Mouse (Mus musculus) intestine, embryonic 16.5 days (tissue): ENCODE data around the gene 2010111I01Rik. TPM values are rescaled to one million over a fixed set of nuclear protein-coding genes. Genes with fewer than 3 reads are reported as not detected.
A peak's percentile ranks its signal among the peaks of the same experiment; 100 is the strongest.

Experiments
- ATAC-seq: fragments of 200-750 bp; cut with Nextera tagmentation; 2 replicates; pipeline ENCODE4 v1.8.0; 2017; ENCODE audit warnings: moderate TSS enrichment, moderate library complexity
- H3K27ac ChIP-seq: fragments of 300-500 bp; sonication (generic); 2 replicates; pipeline ENCODE4 v1.5.1; 2014; ENCODE audit warnings: mild to moderate bottlenecking, low read length
- H3K27me3 ChIP-seq: fragments of 300-500 bp; sonication (generic); replicated peaks from 2 replicates; pipeline ENCODE4 v1.6.1; 2014; ENCODE audit warnings: low read length, control low read depth, mixed read lengths; ENCODE audit not compliant: control insufficient read depth, insufficient read depth
- H3K36me3 ChIP-seq: fragments of 300-500 bp; sonication (generic); 2 replicates; pipeline ENCODE4 v1.6.1; 2014; ENCODE audit warnings: low read length, control low read depth; ENCODE audit not compliant: control insufficient read depth, insufficient read depth
- H3K4me1 ChIP-seq: fragments of 300-500 bp; sonication (generic); 2 replicates; pipeline ENCODE4 v1.6.1; 2014; ENCODE audit warnings: low read length, control low read depth, mixed read lengths; ENCODE audit not compliant: control insufficient read depth, insufficient read depth
- H3K4me2 ChIP-seq: fragments of 300-500 bp; sonication (generic); 2 replicates; pipeline ENCODE4 v1.6.1; 2014; ENCODE audit warnings: low read depth, low read length, control low read depth
- H3K4me3 ChIP-seq: fragments of 300-500 bp; sonication (generic); 2 replicates; pipeline ENCODE4 v1.5.1; 2014; ENCODE audit warnings: mild to moderate bottlenecking, low read length
- H3K9ac ChIP-seq: fragments of 300-500 bp; sonication (generic); 2 replicates; pipeline ENCODE4 v1.6.1; 2014; ENCODE audit warnings: low read depth, low read length
- H3K9me3 ChIP-seq: fragments of 300-500 bp; sonication (generic); 2 replicates; pipeline ENCODE4 v1.6.1; 2016; ENCODE audit warnings: low read length, control low read depth; ENCODE audit not compliant: control insufficient read depth
- WGBS: fragments of 180-500 bp; shearing (Covaris S2); extraction: QIAGEN DNeasy Blood & Tissue Kit; methylation state at CpG from one replicate; pipeline ENCODE4 v1.1.7; 2014; 5-methylcytosine and 5-hydroxymethylcytosine counted together
- polyA plus RNA-seq: library from polyadenylated mRNA; unstranded; fragments of >200 nt; fragmentation: Nextera tagmentation; extraction: Ambion mirVana; gene quantifications from 2 replicates; pipeline ENCODE4 v1.2.1, GENCODE M21; 2015

The 2010111I01Rik gene
- polyA plus RNA-seq, 1 experiment from 2014 or later, result 98.7 TPM

- no peak for ATAC-seq
- H3K4me2 ChIP-seq, result no peak overlapping the region
- no peaks in the 10 kb centered on the region for H3K9me3 ChIP-seq
- no peak overlapping the region for H3K4me3 ChIP-seq
- 72% methylated on average over 2 of the region's 2 CpGs for WGBS
- H3K4me1 ChIP-seq, result peaks cover 14% of the 10 kb centered on the region; the same call in 1 of the 2 replicates
- H3K27ac ChIP-seq, result no peak overlapping the region
- H3K27me3 ChIP-seq, result no peaks in the 10 kb centered on the region
- no peaks in the 10 kb centered on the region for H3K36me3 ChIP-seq
- H3K9ac ChIP-seq, result no peak overlapping the region
These were observed 361.3 kb downstream of the 2010111I01Rik start for GRCm38 (mm10) chr13:63326015-63326414.

- no peaks in the 10 kb centered on the region for H3K9me3 ChIP-seq
- H3K4me3 ChIP-seq, result no peak overlapping the region
- peak overlapping the region; percentile 27; the same call in 1 of the 2 replicates for H3K27ac ChIP-seq
- no peaks in the 10 kb centered on the region for H3K27me3 ChIP-seq
- 42% methylated on average over 9 of the region's 9 CpGs for WGBS
- no peak for ATAC-seq
- H3K36me3 ChIP-seq, result no peaks in the 10 kb centered on the region
- peak overlapping the region; percentile 5; the same call in 1 of the 2 replicates for H3K9ac ChIP-seq
- H3K4me2 ChIP-seq, result no peak overlapping the region
- H3K4me1 ChIP-seq, result peaks cover 9% of the 10 kb centered on the region; the same call in 1 of the 2 replicates
These were observed 365.7 kb downstream of the 2010111I01Rik start for GRCm38 (mm10) chr13:63330236-63330860.

- no peak overlapping the region for H3K9ac ChIP-seq
- H3K4me3 ChIP-seq, result no peak overlapping the region
- H3K9me3 ChIP-seq, result no peaks in the 10 kb centered on the region
- 44% methylated on average over 4 of the region's 4 CpGs for WGBS
- H3K4me1 ChIP-seq, result peaks cover 9% of the 10 kb centered on the region; the same call in 1 of the 2 replicates
- H3K27ac ChIP-seq, result no peak overlapping the region
- ATAC-seq, result 0 out of 2 replicates have a peak, but pooled peaks have one; percentile 20
- no peaks in the 10 kb centered on the region for H3K36me3 ChIP-seq
- H3K27me3 ChIP-seq, result no peaks in the 10 kb centered on the region
- no peak overlapping the region for H3K4me2 ChIP-seq
These were observed 366.7 kb downstream of the 2010111I01Rik start for GRCm38 (mm10) chr13:63331379-63331778.

GRCm38 (mm10) chr13:63332576-63333300 lies 368.0 kb downstream of the 2010111I01Rik start:
- WGBS, result 42% methylated on average over 4 of the region's 4 CpGs
- H3K4me2 ChIP-seq, result no peak overlapping the region
- ATAC-seq, result no peak

GRCm38 (mm10) chr13:63335421-63336134 lies 370.9 kb downstream of the 2010111I01Rik start:
- Histone ChIP-seq H3K4me3 (no peak overlapping the region), H3K36me3 (no peaks in the 10 kb centered on the region), H3K27ac (no peak overlapping the region), H3K27me3 (no peaks in the 10 kb centered on the region), H3K9ac (no peak overlapping the region), H3K4me1 (peaks cover 3% of the 10 kb centered on the region; the same call in 1 of the 2 replicates), H3K9me3 (no peaks in the 10 kb centered on the region), H3K4me2 (no peak overlapping the region)
- no peak for ATAC-seq
- WGBS, result 74% methylated on average over 4 of the region's 4 CpGs

More at GRCm38 (mm10) chr13:63332576-63333300, 368.0 kb downstream of the 2010111I01Rik start:
- Histone ChIP-seq H3K9ac (no peak overlapping the region), H3K9me3 (no peaks in the 10 kb centered on the region), H3K4me3 (no peak overlapping the region), H3K36me3 (no peaks in the 10 kb centered on the region), H3K27ac (no peak overlapping the region), H3K4me1 (peaks cover 11% of the 10 kb centered on the region; the same call in 1 of the 2 replicates), H3K27me3 (no peaks in the 10 kb centered on the region)

- 0 out of 2 replicates have a peak, but pooled peaks cover 2% of the 10 kb centered on the region for H3K4me1 ChIP-seq
- no peaks in the 10 kb centered on the region for H3K27me3 ChIP-seq
- 66% methylated on average over 7 of the region's 7 CpGs for WGBS
- H3K4me2 ChIP-seq, result no peak overlapping the region
- no peaks in the 10 kb centered on the region for H3K9me3 ChIP-seq
- no peak overlapping the region for H3K27ac ChIP-seq
- H3K36me3 ChIP-seq, result no peaks in the 10 kb centered on the region
- no peak for ATAC-seq
- H3K9ac ChIP-seq, result no peak overlapping the region
- H3K4me3 ChIP-seq, result no peak overlapping the region
These were observed 371.6 kb downstream of the 2010111I01Rik start for GRCm38 (mm10) chr13:63336335-63336734.

- no peak overlapping the region for H3K4me2 ChIP-seq
- no peak overlapping the region for H3K9ac ChIP-seq
- 58% methylated on average over 8 of the region's 8 CpGs for WGBS
- H3K36me3 ChIP-seq, result no peaks in the 10 kb centered on the region
- no peak overlapping the region for H3K4me3 ChIP-seq
- no peaks in the 10 kb centered on the region for H3K9me3 ChIP-seq
- 0 out of 2 replicates have a peak, but pooled peaks cover 2% of the 10 kb centered on the region for H3K4me1 ChIP-seq
- peak; percentile 54; the same call in 1 of the 2 replicates for ATAC-seq
- no peak overlapping the region for H3K27ac ChIP-seq
- no peaks in the 10 kb centered on the region for H3K27me3 ChIP-seq
These were observed 372.7 kb downstream of the 2010111I01Rik start for GRCm38 (mm10) chr13:63337239-63337960.

GRCm38 (mm10) chr13:63339946-63340345 lies 375.3 kb downstream of the 2010111I01Rik start:
- no peak overlapping the region for H3K27ac ChIP-seq
- H3K4me1 ChIP-seq, result 0 out of 2 replicates have a peak, but pooled peaks cover 2% of the 10 kb centered on the region
- H3K4me3 ChIP-seq, result no peak overlapping the region
- no peaks in the 10 kb centered on the region for H3K27me3 ChIP-seq
- H3K4me2 ChIP-seq, result no peak overlapping the region
- no peak for ATAC-seq
- H3K9ac ChIP-seq, result no peak overlapping the region
- H3K9me3 ChIP-seq, result no peaks in the 10 kb centered on the region
- H3K36me3 ChIP-seq, result no peaks in the 10 kb centered on the region
- WGBS, result 87% methylated on average over 4 of the region's 4 CpGs
